ENCODE assay signal across 8 mouse cellular contexts in the genomic region with DNA sequence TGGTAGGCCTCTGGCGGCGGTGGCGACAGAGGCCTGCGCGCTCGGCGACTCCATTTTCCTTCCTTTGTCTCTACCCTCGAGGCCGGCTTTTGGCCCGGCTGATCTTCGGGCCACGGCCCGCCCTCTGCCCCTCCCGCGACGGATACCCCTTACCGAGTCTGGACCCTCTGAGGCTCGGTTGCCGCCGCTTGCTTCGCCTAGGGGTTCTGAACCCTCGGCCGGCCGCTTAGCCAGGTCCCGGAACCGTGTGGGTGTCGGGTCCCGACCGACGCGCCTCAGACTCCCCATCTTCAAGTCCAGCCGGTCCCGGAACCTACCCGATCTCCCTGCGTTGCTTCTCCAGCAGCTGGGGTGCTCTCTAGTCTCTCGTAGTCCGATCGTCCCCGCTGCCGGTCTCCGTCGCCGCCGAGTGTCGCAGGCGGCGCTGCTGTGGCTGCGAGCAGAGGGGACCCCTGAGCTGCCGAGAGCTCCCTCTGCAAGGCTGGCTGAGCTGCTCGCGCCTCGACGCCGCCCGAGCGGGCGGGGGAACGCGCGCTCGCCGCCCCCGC. TPM values are rescaled to one million over a fixed set of nuclear protein-coding genes. Genes with fewer than 3 reads are reported as not detected.
DNase-seq lines count a peak whose midpoint lies in the region.

TSS of gene Agrp (minus strand) at position 431 of the 548 bp plus-strand sequence.

- peak; percentile 49 to 51 for DNase-seq in adrenal gland, adult 18-20 months (ENCODE audit: low spot score in 2 of 2)
- DNase-seq in adrenal gland, postnatal 4 days (ENCODE audit: low spot score in 2 of 2), result no peak
- DNase-seq in CD4-positive, CD25-positive, alpha-beta regulatory T cell, adult 2 months (ENCODE audit: low read depth, low spot score), result peak; percentile 73
- DNase-seq in cerebellum, adult 9-10 months, result peak; percentile 74
- peak; percentile 36 to 51 for DNase-seq in frontal cortex, postnatal 36 days (ENCODE audit: low spot score in 2 of 2)
- peak; percentile 23 to 58 for DNase-seq in kidney, postnatal 36 days
- peak; percentile 32 for DNase-seq in lung, postnatal 25 days (ENCODE audit: low spot score)
- peak; percentile 70 to 73 for DNase-seq in right cerebral cortex, postnatal 10 days (ENCODE audit: low spot score in 2 of 2)

RNA-seq across cellular contexts. Expression of gene Agrp, which starts in this region (rescaled TPM):
- total RNA-seq in adrenal gland, adult 18-20 months (2021), result 1 to 10 TPM; 3.3 to 5.3 TPM
- total RNA-seq in adrenal gland, postnatal 4 days (2021), result 1 to 10 TPM in 1 of 2 experiments, under 1 TPM in 1; 0.81 to 1.5 TPM

Comparison
In these comparisons a context has a peak if more than half of its experiments do, and no peak if none do; other contexts are left out.
1. DNase-seq: peak in adrenal gland, adult 18-20 months (2 of 2), CD4-positive, CD25-positive, alpha-beta regulatory T cell, adult 2 months (single experiment), cerebellum, adult 9-10 months (single experiment), frontal cortex, postnatal 36 days (2 of 2), kidney, postnatal 36 days (2 of 2), lung, postnatal 25 days (single experiment) and right cerebral cortex, postnatal 10 days (2 of 2); none in adrenal gland, postnatal 4 days (0 of 2).